Mouse (Mus musculus) intestine, embryonic 16.5 days (tissue): ENCODE measurements around the gene Slc50a1. TPM values are rescaled to one million over a fixed set of nuclear protein-coding genes. Genes with fewer than 3 reads are reported as not detected.
A peak's percentile ranks its signal among the peaks of the same experiment; 100 is the strongest.

Source experiments
- ATAC-seq: fragments of 200-750 bp; cut with Nextera tagmentation; 2 replicates; pipeline ENCODE4 v1.8.0; 2017; ENCODE audit warnings: moderate TSS enrichment, moderate library complexity
- H3K27ac ChIP-seq: fragments of 300-500 bp; sonication (generic); 2 replicates; pipeline ENCODE4 v1.5.1; 2014; ENCODE audit warnings: mild to moderate bottlenecking, low read length
- H3K27me3 ChIP-seq: fragments of 300-500 bp; sonication (generic); replicated peaks from 2 replicates; pipeline ENCODE4 v1.6.1; 2014; ENCODE audit warnings: low read length, control low read depth, mixed read lengths; ENCODE audit not compliant: control insufficient read depth, insufficient read depth
- H3K36me3 ChIP-seq: fragments of 300-500 bp; sonication (generic); 2 replicates; pipeline ENCODE4 v1.6.1; 2014; ENCODE audit warnings: low read length, control low read depth; ENCODE audit not compliant: control insufficient read depth, insufficient read depth
- H3K4me1 ChIP-seq: fragments of 300-500 bp; sonication (generic); 2 replicates; pipeline ENCODE4 v1.6.1; 2014; ENCODE audit warnings: low read length, control low read depth, mixed read lengths; ENCODE audit not compliant: control insufficient read depth, insufficient read depth
- H3K4me2 ChIP-seq: fragments of 300-500 bp; sonication (generic); 2 replicates; pipeline ENCODE4 v1.6.1; 2014; ENCODE audit warnings: low read depth, low read length, control low read depth
- H3K4me3 ChIP-seq: fragments of 300-500 bp; sonication (generic); 2 replicates; pipeline ENCODE4 v1.5.1; 2014; ENCODE audit warnings: mild to moderate bottlenecking, low read length
- H3K9ac ChIP-seq: fragments of 300-500 bp; sonication (generic); 2 replicates; pipeline ENCODE4 v1.6.1; 2014; ENCODE audit warnings: low read depth, low read length
- H3K9me3 ChIP-seq: fragments of 300-500 bp; sonication (generic); 2 replicates; pipeline ENCODE4 v1.6.1; 2016; ENCODE audit warnings: low read length, control low read depth; ENCODE audit not compliant: control insufficient read depth
- WGBS: fragments of 180-500 bp; shearing (Covaris S2); extraction: QIAGEN DNeasy Blood & Tissue Kit; methylation state at CpG from one replicate; pipeline ENCODE4 v1.1.7; 2014; 5-methylcytosine and 5-hydroxymethylcytosine counted together
- polyA plus RNA-seq: library from polyadenylated mRNA; unstranded; fragments of >200 nt; fragmentation: Nextera tagmentation; extraction: Ambion mirVana; gene quantifications from 2 replicates; pipeline ENCODE4 v1.2.1, GENCODE M21; 2015

Slc50a1 gene
- polyA plus RNA-seq, 1 experiment from 2014 or later: 74.1 TPM

- Histone ChIP-seq H3K4me3 (peak overlapping the region; percentile 35; the same call in 1 of the 2 replicates), H3K27ac (peak overlapping the region; percentile 86), H3K27me3 (no peaks in the 10 kb centered on the region), H3K4me2 (peak overlapping the region; percentile 55), H3K9ac (peak overlapping the region; percentile 61), H3K4me1 (peaks cover 11% of the 10 kb centered on the region), H3K9me3 (no peaks in the 10 kb centered on the region), H3K36me3 (no peaks in the 10 kb centered on the region)
- WGBS: 80% methylated on average over 6 of the region's 6 CpGs
- ATAC-seq: no peak
Measured at GRCm38 (mm10) chr3:89298908-89299307, 28.5 kb upstream of the Slc50a1 start.

DNA sequence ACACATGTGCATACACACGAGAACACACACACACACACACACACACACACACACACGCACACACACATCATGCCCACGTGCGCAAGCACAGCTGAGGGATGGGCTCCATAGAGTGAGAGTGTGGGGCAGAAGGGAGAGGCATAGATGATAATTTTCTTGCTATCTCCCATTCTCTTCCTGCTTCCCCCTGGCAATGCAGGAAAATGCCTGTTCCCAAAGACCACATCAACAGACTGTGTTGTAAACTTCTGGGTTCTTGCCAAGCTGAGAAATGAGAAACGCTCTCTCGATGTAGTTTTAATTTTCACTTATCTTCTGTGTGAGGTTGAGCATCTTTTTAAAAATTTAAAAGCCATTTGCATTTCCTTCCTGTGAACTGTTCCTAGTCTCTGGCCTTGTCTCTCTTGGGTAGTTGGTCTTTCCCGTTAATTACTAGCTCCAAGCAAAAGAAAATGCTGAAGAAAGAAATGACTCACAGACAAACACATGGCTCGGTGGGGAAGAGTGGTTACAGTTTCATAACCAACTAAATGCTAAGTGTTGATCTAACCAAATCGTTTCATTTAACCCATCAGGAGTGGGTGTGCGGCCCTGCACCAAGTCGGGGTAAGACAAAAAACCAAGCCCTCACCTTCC is 26.5 kb upstream of the Slc50a1 start:
- no peak overlapping the region for H3K4me2 ChIP-seq
- H3K9me3 ChIP-seq: no peaks in the 10 kb centered on the region
- no peak overlapping the region for H3K27ac ChIP-seq
- no peaks in the 10 kb centered on the region for H3K27me3 ChIP-seq
- 77% methylated on average over 11 of the region's 11 CpGs for WGBS
- no peaks in the 10 kb centered on the region for H3K36me3 ChIP-seq
- H3K9ac ChIP-seq: no peak overlapping the region
- no peak for ATAC-seq
- H3K4me3 ChIP-seq: no peak overlapping the region
- peaks cover 11% of the 10 kb centered on the region for H3K4me1 ChIP-seq

DNA sequence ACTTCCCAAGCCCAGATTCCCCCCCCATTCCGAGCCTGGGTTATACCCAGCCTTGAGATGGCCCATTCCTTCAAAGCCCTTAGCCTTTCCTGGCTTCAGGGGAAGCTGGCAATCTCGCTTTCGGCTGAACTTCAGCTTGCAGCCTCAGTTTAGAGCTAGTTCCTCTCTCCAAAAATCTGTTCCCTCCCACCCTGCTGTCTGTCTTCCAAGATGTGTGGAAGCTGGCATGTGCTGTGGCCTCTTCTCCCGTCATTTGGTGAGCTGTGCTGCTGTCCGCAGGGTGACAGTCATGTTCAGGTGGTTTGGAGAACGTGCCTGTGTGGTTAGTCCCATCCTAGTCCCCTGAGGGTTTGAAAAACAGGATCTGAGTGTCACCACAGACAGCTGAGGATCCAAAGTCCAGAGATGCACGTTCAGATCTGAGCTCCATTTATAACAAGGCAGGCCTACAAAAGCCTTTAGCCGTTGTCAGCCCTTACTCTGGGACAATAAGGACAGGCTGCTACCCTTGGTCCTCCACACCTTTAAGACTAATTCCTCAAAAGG is 25.4 kb upstream of the Slc50a1 start:
- no peaks in the 10 kb centered on the region for H3K36me3 ChIP-seq
- H3K27me3 ChIP-seq: no peaks in the 10 kb centered on the region
- 74% methylated on average over 8 of the region's 8 CpGs for WGBS
- H3K4me2 ChIP-seq: no peak overlapping the region
- no peak overlapping the region for H3K9ac ChIP-seq
- ATAC-seq: no peak
- peaks cover 11% of the 10 kb centered on the region for H3K4me1 ChIP-seq
- H3K27ac ChIP-seq: no peak overlapping the region
- H3K9me3 ChIP-seq: no peaks in the 10 kb centered on the region
- H3K4me3 ChIP-seq: no peak overlapping the region

GRCm38 (mm10) chr3:89294195-89294594 is 23.8 kb upstream of the Slc50a1 start:
- whole genome bisulfite sequencing: 64% methylated on average over 5 of the region's 5 CpGs

DNA sequence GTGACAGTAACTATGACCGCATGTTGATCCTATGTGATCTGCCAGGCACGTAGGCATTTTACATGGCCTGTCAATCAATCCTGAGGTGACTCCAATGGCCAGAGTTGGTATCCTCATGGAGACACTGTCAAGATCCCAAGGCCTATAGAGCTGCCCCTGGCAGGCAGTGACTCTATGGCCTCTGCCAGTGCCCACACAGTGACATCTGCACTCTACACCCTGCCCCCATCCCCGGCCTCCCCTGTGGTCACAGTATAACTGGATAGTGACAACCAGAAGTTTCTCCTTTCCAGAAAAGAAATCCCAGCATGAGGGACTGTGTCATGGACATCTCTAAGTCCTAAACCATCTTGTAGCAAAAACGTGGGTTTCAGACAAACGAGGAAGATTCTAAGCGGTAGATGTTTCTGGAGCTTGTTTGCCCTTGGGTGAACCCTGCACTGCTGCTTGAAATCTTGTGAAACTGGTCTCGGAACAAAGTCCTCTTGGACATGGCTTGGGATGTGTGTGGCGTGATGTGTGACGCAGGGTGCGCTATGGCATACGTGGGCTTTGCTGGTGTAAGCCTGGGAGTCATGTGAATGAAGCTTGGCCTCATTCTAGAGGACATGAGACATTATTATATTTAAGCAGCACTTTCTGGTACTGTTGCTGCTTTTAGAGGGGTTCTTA is 23.0 kb upstream of the Slc50a1 start:
- H3K9me3 ChIP-seq: no peaks in the 10 kb centered on the region
- no peaks in the 10 kb centered on the region for H3K27me3 ChIP-seq
- ATAC-seq: peak; percentile 84
- no peaks in the 10 kb centered on the region for H3K36me3 ChIP-seq
- no peak overlapping the region for H3K4me3 ChIP-seq
- H3K4me2 ChIP-seq: no peak overlapping the region
- H3K4me1 ChIP-seq: peaks cover 10% of the 10 kb centered on the region
- WGBS: 83% methylated on average over 11 of the region's 11 CpGs
- no peak overlapping the region for H3K9ac ChIP-seq
- H3K27ac ChIP-seq: peak overlapping the region; percentile 79

More at GRCm38 (mm10) chr3:89294195-89294594, 23.8 kb upstream of the Slc50a1 start:
- H3K4me2 ChIP-seq: no peak overlapping the region
- H3K27me3 ChIP-seq: no peaks in the 10 kb centered on the region
- no peaks in the 10 kb centered on the region for H3K36me3 ChIP-seq
- peak overlapping the region; percentile 79 for H3K27ac ChIP-seq
- H3K4me1 ChIP-seq: peaks cover 11% of the 10 kb centered on the region
- no peak overlapping the region for H3K9ac ChIP-seq
- H3K4me3 ChIP-seq: no peak overlapping the region
- peak; percentile 65 for ATAC-seq
- no peaks in the 10 kb centered on the region for H3K9me3 ChIP-seq

DNA sequence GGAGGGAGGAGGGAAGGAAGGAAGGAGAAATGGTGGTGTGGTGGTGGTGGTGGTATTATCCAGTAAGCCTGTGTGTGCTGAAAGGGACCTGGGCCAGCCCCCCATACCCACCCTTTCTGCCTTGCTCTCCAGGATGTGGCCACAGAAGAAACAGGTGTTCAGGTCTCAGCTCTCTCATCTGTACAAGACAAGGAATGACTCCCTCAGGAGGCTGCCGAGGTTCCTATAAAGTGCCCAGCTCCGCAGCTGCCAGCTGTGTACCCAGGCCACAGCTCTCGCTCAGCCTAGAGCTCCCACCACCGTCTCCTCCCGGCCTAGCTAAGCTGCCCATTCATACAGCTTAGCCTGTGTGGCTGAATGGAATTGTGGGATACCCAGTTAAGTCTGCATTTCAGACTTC is 21.9 kb upstream of the Slc50a1 start:
- Histone ChIP-seq H3K4me3 (no peak overlapping the region), H3K27ac (no peak overlapping the region), H3K9ac (no peak overlapping the region), H3K36me3 (no peaks in the 10 kb centered on the region), H3K4me1 (peaks cover 8% of the 10 kb centered on the region), H3K9me3 (no peaks in the 10 kb centered on the region), H3K27me3 (no peaks in the 10 kb centered on the region), H3K4me2 (no peak overlapping the region)
- WGBS: 74% methylated on average over 5 of the region's 5 CpGs
- no peak for ATAC-seq

- Histone ChIP-seq H3K4me2 (no peak overlapping the region), H3K4me3 (no peak overlapping the region), H3K36me3 (no peaks in the 10 kb centered on the region), H3K27ac (no peak overlapping the region), H3K9me3 (no peaks in the 10 kb centered on the region), H3K27me3 (no peaks in the 10 kb centered on the region), H3K9ac (no peak overlapping the region), H3K4me1 (peaks cover 8% of the 10 kb centered on the region)
- no peak for ATAC-seq
- WGBS: 56% methylated on average over 10 of the region's 10 CpGs
Measured at GRCm38 (mm10) chr3:89291874-89292273, 21.5 kb upstream of the Slc50a1 start.

- ATAC-seq: peak; percentile 36; the same call in 1 of the 2 replicates
- no peaks in the 10 kb centered on the region for H3K36me3 ChIP-seq
- 40% methylated on average over 7 of the region's 7 CpGs for WGBS
- no peaks in the 10 kb centered on the region for H3K9me3 ChIP-seq
- no peak overlapping the region for H3K27ac ChIP-seq
- H3K9ac ChIP-seq: no peak overlapping the region
- peaks cover 3% of the 10 kb centered on the region; the same call in 1 of the 2 replicates for H3K4me1 ChIP-seq
- H3K4me3 ChIP-seq: no peak overlapping the region
- H3K27me3 ChIP-seq: no peaks in the 10 kb centered on the region
- no peak overlapping the region for H3K4me2 ChIP-seq
Measured at GRCm38 (mm10) chr3:89288503-89288928, 18.1 kb upstream of the Slc50a1 start.

- ATAC-seq: no peak
- Histone ChIP-seq H3K4me3 (no peak overlapping the region), H3K9ac (no peak overlapping the region), H3K27ac (peak overlapping the region; percentile 32; the same call in 1 of the 2 replicates), H3K4me1 (peaks cover 3% of the 10 kb centered on the region; the same call in 1 of the 2 replicates), H3K27me3 (no peaks in the 10 kb centered on the region), H3K36me3 (no peaks in the 10 kb centered on the region), H3K9me3 (no peaks in the 10 kb centered on the region), H3K4me2 (no peak overlapping the region)
- 60% methylated on average over 5 of the region's 5 CpGs for WGBS
Measured at GRCm38 (mm10) chr3:89287286-89287685, 16.9 kb upstream of the Slc50a1 start.
